Mouse (Mus musculus): ENCODE data around the gene Il12rb1. TPM values are rescaled to one million over a fixed set of nuclear protein-coding genes. Genes with fewer than 3 reads are reported as not detected.

Il12rb1 gene
- polyA plus RNA-seq, 1 experiment from 2014 or later, result 0.06 TPM

GRCm38 (mm10) chr8:70839408-70840351, 31.4 kb downstream of the Il12rb1 start, which contains the start of gene Arrdc2:
TSS of gene Arrdc2 (minus strand) at chr8:70839720.
- Histone ChIP-seq H3K4me3 (peak within 1 kb of the TSS; percentile 70), H3K27ac (peak within 1 kb of the TSS; percentile 82), H3K4me1 (peaks cover 18% of the 10 kb centered on the region), H3K9ac (peak within 1 kb of the TSS; percentile 83), H3K9me3 (no peaks in the 10 kb centered on the region), H3K4me2 (replicated peaks) (peak within 1 kb of the TSS; percentile 87), H3K36me3 (peaks cover 12% of the 10 kb centered on the region), H3K27me3 (no peaks in the 10 kb centered on the region)
- 3% methylated on average over 53 of the region's 55 CpGs for WGBS
- ATAC-seq (ENCODE audit: low FRiP score, low read depth), result peak; percentile 98

- ATAC-seq (ENCODE audit: low FRiP score, low read depth), result no peak
- H3K9me3 ChIP-seq, result no peaks in the 10 kb centered on the region
- no peak overlapping the region for H3K4me3 ChIP-seq
- H3K4me1 ChIP-seq, result peaks cover 18% of the 10 kb centered on the region
- H3K9ac ChIP-seq, result no peak overlapping the region
- no peaks in the 10 kb centered on the region for H3K27me3 ChIP-seq
- WGBS, result 59% methylated on average over 10 of the region's 10 CpGs
- no peak overlapping the region for H3K4me2 ChIP-seq (replicated peaks)
- H3K27ac ChIP-seq, result no peak overlapping the region
- H3K36me3 ChIP-seq, result peaks cover 5% of the 10 kb centered on the region
Observed at GRCm38 (mm10) chr8:70840590-70840989, 32.3 kb downstream of the Il12rb1 start.

- peaks cover 18% of the 10 kb centered on the region for H3K4me1 ChIP-seq
- H3K4me3 ChIP-seq, result no peak overlapping the region
- H3K27ac ChIP-seq, result no peak overlapping the region
- no peaks in the 10 kb centered on the region for H3K9me3 ChIP-seq
- no peak overlapping the region for H3K4me2 ChIP-seq (replicated peaks)
- no peak for ATAC-seq (ENCODE audit: low FRiP score, low read depth)
- 0 out of 2 replicates have a peak overlapping the region, but pooled peaks have one; percentile 13 for H3K9ac ChIP-seq
- H3K36me3 ChIP-seq, result no peaks in the 10 kb centered on the region
- WGBS, result 35% methylated on average over 22 of the region's 22 CpGs
- no peaks in the 10 kb centered on the region for H3K27me3 ChIP-seq
Observed at GRCm38 (mm10) chr8:70841147-70842072, 33.2 kb downstream of the Il12rb1 start.

- H3K4me3 ChIP-seq, result no peak overlapping the region
- ATAC-seq (ENCODE audit: low FRiP score, low read depth), result no peak
- H3K4me1 ChIP-seq, result peaks cover 18% of the 10 kb centered on the region
- H3K9me3 ChIP-seq, result no peaks in the 10 kb centered on the region
- no peak overlapping the region for H3K4me2 ChIP-seq (replicated peaks)
- H3K27ac ChIP-seq, result no peak overlapping the region
- no peaks in the 10 kb centered on the region for H3K36me3 ChIP-seq
- H3K9ac ChIP-seq, result no peak overlapping the region
- 73% methylated on average over 25 of the region's 25 CpGs for WGBS
- H3K27me3 ChIP-seq, result peaks cover 4% of the 10 kb centered on the region; the same call in 1 of the 2 replicates
Observed at GRCm38 (mm10) chr8:70842484-70842883, 34.2 kb downstream of the Il12rb1 start.

- Histone ChIP-seq H3K27ac (no peak overlapping the region), H3K36me3 (no peaks in the 10 kb centered on the region), H3K27me3 (peaks cover 6% of the 10 kb centered on the region), H3K9me3 (no peaks in the 10 kb centered on the region), H3K4me1 (peaks cover 18% of the 10 kb centered on the region), H3K4me2 (replicated peaks) (no peak overlapping the region), H3K9ac (0 out of 2 replicates have a peak overlapping the region, but pooled peaks have one; percentile 3), H3K4me3 (no peak overlapping the region)
- WGBS, result 82% methylated on average over 5 of the region's 5 CpGs
- ATAC-seq (ENCODE audit: low FRiP score, low read depth), result no peak
Observed at GRCm38 (mm10) chr8:70843214-70843773, 35.0 kb downstream of the Il12rb1 start.

- Histone ChIP-seq H3K4me3 (no peak overlapping the region), H3K36me3 (no peaks in the 10 kb centered on the region), H3K4me2 (replicated peaks) (no peak overlapping the region), H3K9me3 (no peaks in the 10 kb centered on the region), H3K9ac (no peak overlapping the region), H3K27ac (no peak overlapping the region), H3K4me1 (peaks cover 13% of the 10 kb centered on the region; the same call in 1 of the 2 replicates), H3K27me3 (peaks cover 6% of the 10 kb centered on the region)
- 87% methylated on average over 8 of the region's 8 CpGs for WGBS
- ATAC-seq (ENCODE audit: low FRiP score, low read depth), result no peak
Observed at GRCm38 (mm10) chr8:70843941-70844340, 35.7 kb downstream of the Il12rb1 start.

GRCm38 (mm10) chr8:70844523-70844922, 36.3 kb downstream of the Il12rb1 start:
- WGBS, result 2% methylated on average over 6 of the region's 6 CpGs
- Histone ChIP-seq H3K9ac (no peak overlapping the region), H3K36me3 (no peaks in the 10 kb centered on the region), H3K27ac (no peak overlapping the region), H3K4me3 (no peak overlapping the region), H3K4me1 (peaks cover 13% of the 10 kb centered on the region; the same call in 1 of the 2 replicates), H3K27me3 (peaks cover 6% of the 10 kb centered on the region), H3K9me3 (no peaks in the 10 kb centered on the region), H3K4me2 (replicated peaks) (no peak overlapping the region)
- ATAC-seq (ENCODE audit: low FRiP score, low read depth), result no peak

GRCm38 (mm10) chr8:70845108-70845507, 36.9 kb downstream of the Il12rb1 start:
- H3K4me1 ChIP-seq, result peaks cover 11% of the 10 kb centered on the region; the same call in 1 of the 2 replicates
- H3K27ac ChIP-seq, result no peak overlapping the region
- 46% methylated on average over 5 of the region's 5 CpGs for WGBS
- H3K9me3 ChIP-seq, result no peaks in the 10 kb centered on the region
- peaks cover 6% of the 10 kb centered on the region for H3K27me3 ChIP-seq
- no peak overlapping the region for H3K4me3 ChIP-seq
- no peaks in the 10 kb centered on the region for H3K36me3 ChIP-seq
- H3K4me2 ChIP-seq (replicated peaks), result no peak overlapping the region
- H3K9ac ChIP-seq, result no peak overlapping the region
- ATAC-seq (ENCODE audit: low FRiP score, low read depth), result no peak

GRCm38 (mm10) chr8:70846371-70847154, 38.3 kb downstream of the Il12rb1 start:
- Histone ChIP-seq H3K4me3 (no peak overlapping the region), H3K9me3 (no peaks in the 10 kb centered on the region), H3K9ac (no peak overlapping the region), H3K4me2 (replicated peaks) (no peak overlapping the region), H3K27ac (no peak overlapping the region), H3K36me3 (no peaks in the 10 kb centered on the region), H3K4me1 (peaks cover 3% of the 10 kb centered on the region), H3K27me3 (peaks cover 6% of the 10 kb centered on the region)
- 47% methylated on average over 15 of the region's 15 CpGs for WGBS
- ATAC-seq (ENCODE audit: low FRiP score, low read depth), result no peak

GRCm38 (mm10) chr8:70849333-70849990, 41.2 kb downstream of the Il12rb1 start:
- ATAC-seq (ENCODE audit: low FRiP score, low read depth), result no peak
- H3K4me1 ChIP-seq, result peaks cover 15% of the 10 kb centered on the region
- peaks cover 6% of the 10 kb centered on the region; the same call in 1 of the 2 replicates for H3K36me3 ChIP-seq
- no peak overlapping the region for H3K4me2 ChIP-seq (replicated peaks)
- no peaks in the 10 kb centered on the region for H3K9me3 ChIP-seq
- peaks cover 6% of the 10 kb centered on the region for H3K27me3 ChIP-seq
- H3K4me3 ChIP-seq, result no peak overlapping the region
- no peak overlapping the region for H3K9ac ChIP-seq
- no peak overlapping the region for H3K27ac ChIP-seq
- 78% methylated on average over 3 of the region's 3 CpGs for whole genome bisulfite sequencing

Data from limb, embryonic 13.5 days (tissue).